Mouse (Mus musculus) neutrophil, adult 5-6 weeks (primary cell): ENCODE measurements around the gene Jkamp. TPM values are rescaled to one million over a fixed set of nuclear protein-coding genes. Genes with fewer than 3 reads are reported as not detected.
A peak's percentile ranks its signal among the peaks of the same experiment; 100 is the strongest.
"Not testable (repeated sequence)": the region's sequence is repeated elsewhere in the genome, so short reads cannot be mapped to it uniquely, and the experiment has no call there.

Experiments used
- ATAC-seq: fragments of 151-379, 151-347 bp; 2 replicates; pipeline ENCODE4 v1.8.0; 2017; ENCODE audit warnings: mild to moderate bottlenecking, moderate TSS enrichment; ENCODE audit not compliant: insufficient number of reproducible peaks, poor library complexity, low FRiP score, severe bottlenecking; ENCODE audit errors: extremely low read depth
- total RNA-seq: library from RNA; stranded (forward); fragments of 200-1000 nt; gene quantifications from 2 replicates; pipeline ENCODE4 v1.2.3, GENCODE M21; 2017

Jkamp gene
- total RNA-seq: 17.3 and 23.3 TPM in 2 replicates

DNA sequence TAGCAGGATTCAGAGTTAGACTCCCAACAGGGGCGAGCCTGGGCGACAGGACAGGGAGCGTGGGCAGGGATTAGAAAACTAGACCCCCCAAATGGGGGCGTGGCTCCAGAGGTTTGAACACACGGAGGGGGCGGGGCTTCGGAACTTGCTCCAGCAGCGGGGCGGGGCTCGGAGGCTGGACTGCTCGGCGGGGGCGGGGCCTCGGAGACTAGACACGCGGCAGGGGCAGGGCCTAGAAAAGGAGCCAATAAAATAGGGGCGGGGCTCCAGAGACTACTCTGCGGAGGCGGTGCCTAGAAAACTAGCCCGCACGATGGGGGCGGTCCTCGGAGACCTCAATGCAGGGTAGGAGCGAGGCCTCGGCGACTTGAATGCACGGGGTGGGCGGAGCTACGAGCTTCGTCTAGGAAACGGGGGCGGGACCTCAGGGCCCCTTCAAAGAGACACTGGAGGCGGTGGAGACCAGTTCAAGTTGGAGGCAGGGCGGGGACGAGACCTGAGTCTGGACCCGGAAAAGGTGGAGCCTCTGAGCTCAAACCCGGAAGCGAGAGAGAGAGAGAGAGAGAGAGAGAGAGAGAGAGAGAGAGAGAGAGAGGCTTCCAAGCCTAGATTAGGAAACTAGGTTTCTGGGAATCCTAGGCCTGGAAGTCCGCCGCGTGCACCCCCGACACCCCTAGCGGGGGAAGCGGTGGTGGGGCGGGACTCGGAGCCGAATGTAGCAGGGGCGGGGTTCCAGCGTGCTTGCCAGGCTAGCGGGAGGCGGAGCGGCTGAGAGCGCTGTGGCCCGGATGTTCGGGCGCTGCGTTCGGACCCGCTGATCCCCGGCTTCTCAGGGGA, at the start of gene Jkamp, which contains the start of gene L3hypdh:
Jkamp (plus strand) TSS at position 261 of the 837 bp plus-strand sequence.
L3hypdh (minus strand) TSS at position 111 of the 837 bp plus-strand sequence.
- peak; percentile 92 for ATAC-seq

GRCm38 (mm10) chr12:72036097-72036661, 49.2 kb upstream of the Jkamp start:
- no peak for ATAC-seq

GRCm38 (mm10) chr12:72037049-72037448, 48.3 kb upstream of the Jkamp start:
- no peak for ATAC-seq

GRCm38 (mm10) chr12:72038866-72039265, 46.5 kb upstream of the Jkamp start:
- no peak for ATAC-seq

DNA sequence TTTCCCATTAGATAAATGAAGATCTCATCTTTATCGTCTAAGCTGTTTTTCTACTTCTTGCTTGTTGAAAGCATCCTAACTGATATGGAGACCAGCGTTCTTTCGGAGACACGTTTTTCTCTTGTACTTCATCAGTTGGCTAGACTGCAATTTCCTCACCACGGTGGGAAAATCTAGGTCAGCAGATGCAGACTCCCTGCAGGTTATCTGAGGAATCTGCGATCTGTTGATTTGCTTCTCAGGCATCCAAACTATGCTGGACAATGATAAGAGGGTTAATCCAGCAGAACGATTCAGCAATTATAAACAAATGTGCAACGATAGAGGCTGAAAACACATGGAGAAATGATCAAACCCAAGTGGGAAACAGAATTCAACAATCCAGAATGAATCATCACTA, 45.9 kb upstream of the Jkamp start:
- no peak for ATAC-seq

DNA sequence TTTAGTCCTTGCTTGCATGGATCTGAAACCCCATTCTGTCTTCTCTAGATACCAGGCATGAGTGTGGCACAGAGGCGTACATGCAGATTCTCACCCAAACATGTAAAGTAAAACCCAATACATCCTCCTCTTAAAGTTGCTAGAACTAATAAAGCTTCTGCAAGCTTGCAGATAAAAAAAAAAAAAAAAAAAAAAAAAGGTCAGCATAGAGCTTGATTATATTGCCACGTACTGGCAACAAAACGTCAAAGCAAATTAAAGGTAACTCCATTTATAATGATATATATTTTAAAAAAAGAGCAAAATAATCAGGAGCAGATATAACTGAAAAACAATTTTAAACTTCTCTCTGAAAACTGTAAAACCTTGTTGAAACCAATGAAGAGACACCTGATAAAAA, 44.2 kb upstream of the Jkamp start:
- no peak for ATAC-seq

DNA sequence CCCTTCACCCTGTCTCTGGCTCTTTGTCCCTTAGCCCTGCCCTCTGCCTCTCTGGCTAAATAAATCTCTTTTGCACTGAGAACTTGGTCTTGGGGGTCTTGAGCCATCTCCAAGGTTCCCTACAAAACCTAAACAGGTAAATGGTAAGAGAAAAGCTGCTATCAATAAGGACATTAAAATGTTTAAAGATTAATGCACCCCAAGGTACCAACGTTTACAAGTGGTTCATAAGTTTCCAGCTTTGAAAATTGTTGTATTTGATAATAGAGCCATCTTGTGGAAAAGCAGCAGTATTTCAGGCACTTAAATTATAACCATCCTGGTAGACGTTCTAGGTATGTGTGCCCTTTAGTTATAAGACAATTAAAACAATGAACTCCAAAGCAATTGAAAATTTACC, 37.9 kb upstream of the Jkamp start:
- ATAC-seq: no peak

DNA sequence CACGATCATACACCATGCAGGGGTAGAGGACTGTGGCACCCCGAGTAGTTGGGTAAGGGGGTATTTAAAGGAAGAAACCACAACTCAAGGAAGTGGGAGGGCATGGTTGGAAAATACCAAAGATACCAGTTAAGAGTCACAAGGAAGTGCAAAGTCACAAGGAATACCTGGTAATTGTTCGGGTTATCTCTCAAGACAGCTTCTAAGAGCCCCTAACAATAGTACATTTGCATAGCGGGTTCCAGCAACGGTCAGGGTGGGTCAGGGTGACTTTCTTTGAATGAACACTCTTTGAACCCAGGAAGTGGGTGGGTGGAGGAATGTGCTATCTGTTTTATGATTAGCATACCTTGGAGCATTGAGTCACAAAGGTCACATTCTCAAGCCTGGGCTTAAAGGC, 35.2 kb upstream of the Jkamp start:
- ATAC-seq: not testable (repeated sequence)

GRCm38 (mm10) chr12:72050821-72051220, 34.6 kb upstream of the Jkamp start:
- no peak for ATAC-seq

DNA sequence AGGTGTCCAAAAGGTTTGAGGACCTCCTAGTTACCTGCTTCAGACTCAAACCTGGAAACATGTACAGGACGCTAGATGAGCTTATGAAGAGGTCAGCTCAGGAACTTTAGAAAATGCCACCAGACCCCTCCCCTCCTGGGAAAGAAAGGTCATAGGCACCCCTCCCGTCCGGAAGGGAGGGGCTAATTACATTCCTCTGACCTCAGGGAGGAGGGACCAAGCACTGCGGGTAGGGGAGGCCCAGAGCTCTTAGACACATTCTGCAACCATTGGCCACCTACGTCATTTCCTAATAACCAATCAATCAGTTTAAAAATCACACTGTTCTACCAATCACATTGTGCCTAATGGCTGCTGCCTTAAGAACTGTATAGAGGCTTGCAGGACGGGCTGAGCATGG, 32.8 kb upstream of the Jkamp start:
- no peak for ATAC-seq

GRCm38 (mm10) chr12:72053303-72053702, 32.1 kb upstream of the Jkamp start:
- no peak for ATAC-seq

GRCm38 (mm10) chr12:72053851-72054250, 31.5 kb upstream of the Jkamp start:
- ATAC-seq: no peak

GRCm38 (mm10) chr12:72057780-72058179, 27.6 kb upstream of the Jkamp start:
- ATAC-seq: no peak

GRCm38 (mm10) chr12:72069626-72070326, 15.6 kb upstream of the Jkamp start:
- peak; percentile 9; the same call in 1 of the 2 replicates for ATAC-seq

- ATAC-seq: peak; percentile 85
Observed at GRCm38 (mm10) chr12:72070327-72071269, 14.8 kb upstream of the Jkamp start, which contains the start of gene Gpr135. Gpr135 (minus strand) TSS chr12:72071125.

DNA sequence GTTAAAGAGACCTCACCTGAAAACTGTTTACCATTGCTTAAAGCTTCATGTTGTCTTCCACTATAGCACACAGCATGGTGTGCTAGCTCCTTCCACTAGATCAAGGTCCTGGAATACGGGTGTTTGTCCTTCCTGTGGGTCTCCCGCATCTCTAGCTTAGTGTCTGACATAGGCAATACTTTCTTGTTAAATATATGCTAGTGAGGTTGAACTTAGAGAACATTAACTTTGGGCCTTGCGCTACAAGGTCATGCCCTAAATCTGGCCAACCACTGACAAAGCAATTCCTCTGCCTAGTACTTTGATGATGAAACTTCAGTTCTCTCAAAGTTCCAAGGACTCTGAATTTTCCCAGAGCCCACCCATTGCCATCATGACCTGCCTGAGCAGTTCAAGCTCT, 7.1 kb upstream of the Jkamp start:
- no peak for ATAC-seq

GRCm38 (mm10) chr12:72081961-72082360, 3.4 kb upstream of the Jkamp start:
- no peak for ATAC-seq

DNA sequence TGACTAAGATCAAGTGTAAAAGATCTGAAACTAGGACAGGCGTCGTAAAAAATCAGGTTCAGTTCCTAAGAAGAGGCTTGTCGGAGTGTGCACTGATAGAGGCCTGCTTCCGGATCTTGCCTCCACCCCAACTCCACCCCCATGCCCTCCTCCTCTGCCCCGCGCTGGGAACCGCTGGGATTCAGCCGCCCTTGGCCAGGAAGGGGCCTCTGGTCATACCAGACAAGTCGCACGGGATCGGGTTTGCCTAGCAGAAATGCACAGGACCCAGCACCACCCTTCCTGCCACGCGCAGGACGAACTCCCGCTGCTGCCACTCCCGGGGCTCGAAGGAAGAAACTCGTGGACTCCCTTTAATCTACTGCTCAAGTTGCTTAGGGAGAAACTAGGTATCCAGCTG, 3.0 kb upstream of the Jkamp start:
- no peak for ATAC-seq

DNA sequence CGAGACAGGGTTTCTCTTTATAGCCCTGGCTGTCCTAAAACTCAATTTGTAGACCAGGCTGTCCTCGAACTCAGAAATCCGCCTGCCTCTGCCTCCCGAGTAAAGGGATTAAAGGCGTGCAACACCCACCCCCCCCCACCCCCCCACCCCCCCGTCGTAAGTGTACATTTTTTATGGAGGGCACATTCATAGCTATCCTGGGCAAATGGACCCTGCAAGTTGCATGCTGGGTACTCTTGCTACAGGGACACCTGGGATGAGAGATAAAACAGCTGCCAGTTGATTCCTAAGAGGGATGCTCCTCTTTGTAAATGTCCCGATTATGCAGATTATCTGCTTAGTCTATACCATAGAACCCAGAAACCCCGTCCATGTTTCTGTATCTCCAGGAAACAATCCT, 2.1 kb upstream of the Jkamp start:
- no peak for ATAC-seq
